Mouse (Mus musculus): ENCODE measurements around the gene Per2. TPM values are rescaled to one million over a fixed set of nuclear protein-coding genes. Genes with fewer than 3 reads are reported as not detected.
A peak's percentile ranks its signal among the peaks of the same experiment; 100 is the strongest.

The Per2 gene
- polyA plus RNA-seq, 1 experiment from 2014 or later, result 5.6 TPM

GRCm38 (mm10) chr1:91366215-91367108 lies 92.7 kb downstream of the Per2 start, which contains the start of gene Erfe:
Gene Erfe, plus strand, starts transcription at chr1:91366430.
- Histone ChIP-seq H3K27me3 (ENCODE audit: control insufficient read depth, insufficient read depth, low read length) (no peaks in the 10 kb centered on the region; the same call in 1 of the 2 replicates), H3K9me3 (ENCODE audit: control insufficient read depth, low read length) (peaks cover 15% of the 10 kb centered on the region; the same call in 1 of the 2 replicates), H3K36me3 (ENCODE audit: control insufficient read depth, insufficient read depth, low read length) (peaks cover 31% of the 10 kb centered on the region), H3K4me3 (ENCODE audit: control insufficient read depth in 1 of 2, insufficient read depth in 1 of 2, low read depth in 1 of 2, low read length in 2 of 2) (peak within 1 kb of the TSS; percentile 47), H3K9ac (ENCODE audit: low read length) (peak within 1 kb of the TSS; percentile 71), H3K27ac (replicated peaks in 1 of 2; ENCODE audit: control insufficient read depth in 1 of 2, insufficient read depth in 1 of 2, low read depth in 2 of 2, low read length in 2 of 2) (no peak within 1 kb of the TSS), H3K4me1 (ENCODE audit: control insufficient read depth in 2 of 2, insufficient read depth in 2 of 2, low read length in 2 of 2) (peaks cover 8 to 14% of the 10 kb centered on the region in 2 experiments), H3K4me2 (ENCODE audit: low read length) (peak within 1 kb of the TSS; percentile 87)
- no peak for ATAC-seq (ENCODE audit: insufficient number of reproducible peaks, insufficient read depth, low FRiP score, low read depth)
- WGBS, result under 1% methylated on average over 59 of the region's 68 CpGs

Other genes starting within 250 kb of the Per2 start
- gene Ube2f, start 209.0 kb downstream of the Per2 start, polyA plus RNA-seq (2014; fragmentation: Nextera tagmentation; extraction: Ambion mirVana), result 63.5 and 67.6 TPM in 2 replicates
- 10.6 and 12.1 TPM in 2 replicates for gene Scly, start 161.0 kb downstream of the Per2 start, polyA plus RNA-seq (2014; fragmentation: Nextera tagmentation; extraction: Ambion mirVana)
- gene Espnl, start 137.2 kb downstream of the Per2 start, polyA plus RNA-seq (2014; fragmentation: Nextera tagmentation; extraction: Ambion mirVana), result 0.12 TPM in 1 of 2 replicates, not detected in the other
- gene Klhl30, start 108.3 kb downstream of the Per2 start, polyA plus RNA-seq (2014; fragmentation: Nextera tagmentation; extraction: Ambion mirVana), result 61.8 and 63.4 TPM in 2 replicates
- gene Erfe, start 92.9 kb downstream of the Per2 start, polyA plus RNA-seq (2014; fragmentation: Nextera tagmentation; extraction: Ambion mirVana), result 0.63 and 2.5 TPM in 2 replicates
- 98.5 and 108 TPM in 2 replicates for gene Ilkap, start 60.5 kb downstream of the Per2 start, polyA plus RNA-seq (2014; fragmentation: Nextera tagmentation; extraction: Ambion mirVana)
- 67.3 and 71.4 TPM in 2 replicates for gene Hes6, start 45.3 kb downstream of the Per2 start, polyA plus RNA-seq (2014; fragmentation: Nextera tagmentation; extraction: Ambion mirVana)
- gene Traf3ip1, start 35.3 kb upstream of the Per2 start, polyA plus RNA-seq (2014; fragmentation: Nextera tagmentation; extraction: Ambion mirVana), result 3.3 and 3.4 TPM in 2 replicates
- 5.7 and 7.5 TPM in 2 replicates for gene Asb1, start 81.2 kb upstream of the Per2 start, polyA plus RNA-seq (2014; fragmentation: Nextera tagmentation; extraction: Ambion mirVana)

Measured in heart, embryonic 14.5 days (tissue).